Mouse (Mus musculus) forebrain, embryonic 15.5 days (tissue): ENCODE measurements around the gene Spry1. TPM values are rescaled to one million over a fixed set of nuclear protein-coding genes. Genes with fewer than 3 reads are reported as not detected.
A peak's percentile ranks its signal among the peaks of the same experiment; 100 is the strongest.

Experiments
- ATAC-seq: fragments of 200-750 bp; cut with Nextera tagmentation; replicated peaks from 2 replicates; pipeline ENCODE4 v1.8.0; 2017; ENCODE audit warnings: mild to moderate bottlenecking, moderate TSS enrichment, moderate library complexity
- H3K27ac ChIP-seq: fragments of 300-500 bp; sonication (generic); replicated peaks from 2 replicates; pipeline ENCODE4 v1.5.1; 2015; ENCODE audit warnings: mild to moderate bottlenecking, inconsistent platforms
- H3K27me3 ChIP-seq: fragments of 300-500 bp; sonication (generic); 2 replicates; pipeline ENCODE4 v1.6.1; 2015; ENCODE audit warnings: inconsistent platforms
- H3K36me3 ChIP-seq: fragments of 300-500 bp; sonication (generic); 2 replicates; pipeline ENCODE4 v1.6.1; 2015; ENCODE audit warnings: mild to moderate bottlenecking, inconsistent platforms
- H3K4me1 ChIP-seq: fragments of 300-500 bp; sonication (generic); 2 replicates; pipeline ENCODE4 v1.6.1; 2015; ENCODE audit warnings: inconsistent platforms
- H3K4me2 ChIP-seq: fragments of 300-500 bp; sonication (generic); replicated peaks from 2 replicates; pipeline ENCODE4 v1.6.1; 2015; ENCODE audit warnings: mild to moderate bottlenecking, inconsistent platforms
- H3K4me3 ChIP-seq: fragments of 300-500 bp; sonication (generic); 2 replicates; pipeline ENCODE4 v1.5.1; 2015; ENCODE audit warnings: mild to moderate bottlenecking, inconsistent platforms
- H3K9ac ChIP-seq: fragments of 300-500 bp; sonication (generic); replicated peaks from 2 replicates; pipeline ENCODE4 v1.6.1; 2015; ENCODE audit warnings: mild to moderate bottlenecking, inconsistent platforms
- H3K9me3 ChIP-seq: fragments of 300-500 bp; sonication (generic); 2 replicates; pipeline ENCODE4 v1.6.1; 2016; ENCODE audit warnings: inconsistent platforms
- WGBS: fragments of 180-500 bp; shearing (Covaris S2); methylation state at CpG from one replicate; pipeline ENCODE4 v1.1.7; 2015; ENCODE audit warnings: mixed read lengths; 5-methylcytosine and 5-hydroxymethylcytosine counted together
- polyA plus RNA-seq: library from polyadenylated mRNA; unstranded; fragments of >200 nt; fragmentation: Nextera tagmentation; extraction: Ambion mirVana; gene quantifications from 2 replicates; pipeline ENCODE4 v1.2.1, GENCODE M21; 2015

Spry1 gene
- polyA plus RNA-seq, 1 experiment from 2014 or later = 5.6 TPM

GRCm38 (mm10) chr3:37614878-37615650 lies 24.7 kb upstream of the Spry1 start:
- 93% methylated on average over 10 of the region's 10 CpGs for WGBS
- ATAC-seq = no peak
- peaks cover 6% of the 10 kb centered on the region; the same call in 1 of the 2 replicates for H3K4me1 ChIP-seq
- H3K36me3 ChIP-seq = no peaks in the 10 kb centered on the region
- H3K27ac ChIP-seq = no peak overlapping the region
- no peak overlapping the region for H3K4me2 ChIP-seq
- no peaks in the 10 kb centered on the region for H3K27me3 ChIP-seq
- no peaks in the 10 kb centered on the region for H3K9me3 ChIP-seq
- no peak overlapping the region for H3K4me3 ChIP-seq
- H3K9ac ChIP-seq = no peak overlapping the region

GRCm38 (mm10) chr3:37616586-37617547 lies 22.9 kb upstream of the Spry1 start:
- H3K4me1 ChIP-seq = peaks cover 6% of the 10 kb centered on the region; the same call in 1 of the 2 replicates
- no peaks in the 10 kb centered on the region for H3K36me3 ChIP-seq
- H3K9me3 ChIP-seq = no peaks in the 10 kb centered on the region
- no peak overlapping the region for H3K9ac ChIP-seq
- H3K27me3 ChIP-seq = no peaks in the 10 kb centered on the region
- no peak overlapping the region for H3K4me3 ChIP-seq
- H3K4me2 ChIP-seq = 0 out of 2 replicates have a peak overlapping the region, but pooled peaks have one; percentile 3
- no peak overlapping the region for H3K27ac ChIP-seq
- 17% methylated on average over 21 of the region's 21 CpGs for WGBS
- ATAC-seq = no peak

GRCm38 (mm10) chr3:37632246-37632645 lies 7.5 kb upstream of the Spry1 start:
- Histone ChIP-seq H3K4me3 (no peak overlapping the region), H3K27ac (no peak overlapping the region), H3K9me3 (no peaks in the 10 kb centered on the region), H3K9ac (no peak overlapping the region), H3K4me1 (no peaks in the 10 kb centered on the region), H3K4me2 (no peak overlapping the region), H3K27me3 (no peaks in the 10 kb centered on the region), H3K36me3 (no peaks in the 10 kb centered on the region)
- ATAC-seq = no peak
- 92% methylated on average over 6 of the region's 6 CpGs for WGBS

GRCm38 (mm10) chr3:37632751-37633150 lies 7.0 kb upstream of the Spry1 start:
- Histone ChIP-seq H3K36me3 (no peaks in the 10 kb centered on the region), H3K4me2 (no peak overlapping the region), H3K9me3 (no peaks in the 10 kb centered on the region), H3K27ac (no peak overlapping the region), H3K4me1 (no peaks in the 10 kb centered on the region), H3K9ac (no peak overlapping the region), H3K27me3 (no peaks in the 10 kb centered on the region), H3K4me3 (no peak overlapping the region)
- 71% methylated on average over 3 of the region's 3 CpGs for WGBS
- no peak for ATAC-seq

- no peak overlapping the region for H3K4me2 ChIP-seq
- H3K27ac ChIP-seq = no peak overlapping the region
- no peaks in the 10 kb centered on the region for H3K36me3 ChIP-seq
- H3K9ac ChIP-seq = no peak overlapping the region
- 0 out of 2 replicates have a peak, but pooled peaks cover 3% of the 10 kb centered on the region for H3K4me1 ChIP-seq
- no peaks in the 10 kb centered on the region for H3K9me3 ChIP-seq
- H3K27me3 ChIP-seq = no peaks in the 10 kb centered on the region
- 44% methylated on average over 4 of the region's 4 CpGs for WGBS
- H3K4me3 ChIP-seq = no peak overlapping the region
- no peak for ATAC-seq
Measured at GRCm38 (mm10) chr3:37634648-37635047, 5.1 kb upstream of the Spry1 start.

GRCm38 (mm10) chr3:37636921-37637320 lies 2.8 kb upstream of the Spry1 start:
- no peaks in the 10 kb centered on the region for H3K9me3 ChIP-seq
- H3K4me2 ChIP-seq = no peak overlapping the region
- ATAC-seq = no peak
- H3K27ac ChIP-seq = no peak overlapping the region
- H3K36me3 ChIP-seq = no peaks in the 10 kb centered on the region
- no peaks in the 10 kb centered on the region for H3K27me3 ChIP-seq
- no peak overlapping the region for H3K9ac ChIP-seq
- no peak overlapping the region for H3K4me3 ChIP-seq
- H3K4me1 ChIP-seq = peaks cover 14% of the 10 kb centered on the region
- WGBS = 90% methylated on average over 4 of the region's 4 CpGs

GRCm38 (mm10) chr3:37640162-37640721 lies 495 bp downstream of the Spry1 start:
- ATAC-seq = peak; percentile 86
- Histone ChIP-seq H3K9ac (peak overlapping the region; percentile 66), H3K4me2 (peak overlapping the region; percentile 83), H3K36me3 (0 out of 2 replicates have a peak, but pooled peaks cover 5% of the 10 kb centered on the region), H3K9me3 (no peaks in the 10 kb centered on the region), H3K27me3 (no peaks in the 10 kb centered on the region), H3K4me3 (peak overlapping the region; percentile 65), H3K4me1 (peaks cover 16% of the 10 kb centered on the region), H3K27ac (peak overlapping the region; percentile 88)
- under 1% methylated on average over 71 of the region's 86 CpGs for WGBS

GRCm38 (mm10) chr3:37640810-37641209 lies 1.1 kb downstream of the Spry1 start:
- H3K4me2 ChIP-seq = peak overlapping the region; percentile 83
- no peaks in the 10 kb centered on the region for H3K27me3 ChIP-seq
- H3K4me1 ChIP-seq = peaks cover 16% of the 10 kb centered on the region
- ATAC-seq = peak; percentile 62
- no peaks in the 10 kb centered on the region for H3K9me3 ChIP-seq
- peak overlapping the region; percentile 88; the same call in 1 of the 2 replicates for H3K27ac ChIP-seq
- under 1% methylated on average over 47 of the region's 47 CpGs for WGBS
- H3K9ac ChIP-seq = peak overlapping the region; percentile 66
- H3K4me3 ChIP-seq = peak overlapping the region; percentile 65
- 0 out of 2 replicates have a peak, but pooled peaks cover 5% of the 10 kb centered on the region for H3K36me3 ChIP-seq

- H3K4me1 ChIP-seq = peaks cover 16% of the 10 kb centered on the region
- 0 out of 2 replicates have a peak, but pooled peaks cover 5% of the 10 kb centered on the region for H3K36me3 ChIP-seq
- WGBS = 35% methylated on average over 20 of the region's 20 CpGs
- H3K4me2 ChIP-seq = peak overlapping the region; percentile 83
- H3K9me3 ChIP-seq = no peaks in the 10 kb centered on the region
- no peaks in the 10 kb centered on the region for H3K27me3 ChIP-seq
- H3K9ac ChIP-seq = 0 out of 2 replicates have a peak overlapping the region, but pooled peaks have one; percentile 15
- peak overlapping the region; percentile 65 for H3K4me3 ChIP-seq
- no peak for ATAC-seq
- no peak overlapping the region for H3K27ac ChIP-seq
Measured at GRCm38 (mm10) chr3:37641796-37642680, 2.3 kb downstream of the Spry1 start.

- 0 out of 2 replicates have a peak, but pooled peaks cover 5% of the 10 kb centered on the region for H3K36me3 ChIP-seq
- WGBS = 81% methylated on average over 21 of the region's 21 CpGs
- peak overlapping the region; percentile 83 for H3K4me2 ChIP-seq
- H3K4me3 ChIP-seq = peak overlapping the region; percentile 65
- H3K9me3 ChIP-seq = no peaks in the 10 kb centered on the region
- H3K27ac ChIP-seq = no peak overlapping the region
- no peak for ATAC-seq
- no peaks in the 10 kb centered on the region for H3K27me3 ChIP-seq
- peaks cover 16% of the 10 kb centered on the region for H3K4me1 ChIP-seq
- H3K9ac ChIP-seq = no peak overlapping the region
Measured at GRCm38 (mm10) chr3:37642681-37643214, 3.0 kb downstream of the Spry1 start.

GRCm38 (mm10) chr3:37643411-37643810 lies 3.7 kb downstream of the Spry1 start:
- Histone ChIP-seq H3K27me3 (no peaks in the 10 kb centered on the region), H3K9ac (no peak overlapping the region), H3K4me1 (peaks cover 16% of the 10 kb centered on the region), H3K36me3 (0 out of 2 replicates have a peak, but pooled peaks cover 5% of the 10 kb centered on the region), H3K9me3 (no peaks in the 10 kb centered on the region), H3K4me3 (no peak overlapping the region), H3K4me2 (peak overlapping the region; percentile 83; the same call in 1 of the 2 replicates), H3K27ac (no peak overlapping the region)
- 86% methylated on average over 13 of the region's 13 CpGs for WGBS
- ATAC-seq = no peak
